Mouse (Mus musculus): ENCODE measurements around the gene Rgs6.

- TF ChIP-seq CTCF (IDR thresholded peaks at IDR 0.05; ENCODE audit: borderline replicate concordance, insufficient read depth, low read depth, low read length) = no peak
- TF ChIP-seq POLR2A (IDR thresholded peaks at IDR 0.05; ENCODE audit: borderline replicate concordance, insufficient read depth, low read length) = no peak
Measured at GRCm38 (mm10) chr12:83150030-83150429, 561.9 kb downstream of the Rgs6 start.

Data from cerebellum, adult 2 months (tissue).